13 mouse cellular contexts compared by ENCODE assay signal in genomic region chr1:63819536-63820254, GRCm38 (mm10). TPM values are rescaled to one million over a fixed set of nuclear protein-coding genes. Genes with fewer than 3 reads are reported as not detected.
DNase-seq lines count a peak whose midpoint lies in the region; ATAC-seq lines count a peak whose summit lies in the region.
"Had no signal": no experiment of that assay in that cellular context is flagged by ENCODE, and none has a peak within 500 bp of the region (broad histone marks: within the 10 kb centered on the region; RNA-seq: fewer than 3 reads in every experiment).

No protein-coding gene starts in this region.

- H3K4me2 ChIP-seq in heart, embryonic 11.5 days, result no peak overlapping the region
- H3K4me2 ChIP-seq in midbrain, embryonic 13.5 days (replicated peaks), result no peak overlapping the region; the same call in 1 of the 2 replicates
- H3K4me2 ChIP-seq: stomach, embryonic 15.5 days had no signal

- peaks cover 6% of the 10 kb centered on the region; the same call in 1 of the 2 replicates for H3K4me1 ChIP-seq in heart, embryonic 11.5 days (ENCODE audit: control insufficient read depth, insufficient read depth, low read length)
- H3K4me1 ChIP-seq in forebrain, embryonic 10.5 days, result peaks cover 28% of the 10 kb centered on the region
- H3K4me1 ChIP-seq in hindbrain, embryonic 10.5 days (replicated peaks), result peaks cover 24% of the 10 kb centered on the region
- peaks cover 22% of the 10 kb centered on the region for H3K4me1 ChIP-seq in midbrain, embryonic 13.5 days (replicated peaks)
- H3K4me1 ChIP-seq: stomach, embryonic 15.5 days had no signal

- peak overlapping the region; percentile 54; the same call in 1 of the 2 replicates for H3K27ac ChIP-seq in heart, embryonic 11.5 days (ENCODE audit: low read depth, low read length)
- H3K27ac ChIP-seq in forebrain, embryonic 10.5 days, result peak overlapping the region; percentile 81
- H3K27ac ChIP-seq in hindbrain, embryonic 10.5 days, result peak overlapping the region; percentile 59; the same call in 1 of the 2 replicates
- H3K27ac ChIP-seq in midbrain, embryonic 13.5 days, result peak overlapping the region; percentile 69
- H3K27ac ChIP-seq: stomach, embryonic 15.5 days had no signal

- no peaks in the 10 kb centered on the region for H3K27me3 ChIP-seq in heart, embryonic 11.5 days (ENCODE audit: control insufficient read depth, insufficient read depth, low read length)
- peaks cover 41% of the 10 kb centered on the region; the same call in 1 of the 2 replicates for H3K27me3 ChIP-seq in forebrain, embryonic 10.5 days (ENCODE audit: poor library complexity, severe bottlenecking)
- H3K27me3 ChIP-seq in hindbrain, embryonic 10.5 days (ENCODE audit: insufficient read depth, poor library complexity, severe bottlenecking), result no peaks in the 10 kb centered on the region
- H3K27me3 ChIP-seq in midbrain, embryonic 13.5 days, result no peaks in the 10 kb centered on the region
- H3K27me3 ChIP-seq: stomach, embryonic 15.5 days had no signal

- no peak for ATAC-seq in heart, embryonic 11.5 days (replicated peaks; ENCODE audit: insufficient number of reproducible peaks, low FRiP score, low TSS enrichment)
- ATAC-seq in midbrain, embryonic 13.5 days, result peak; percentile 65; the same call in 1 of the 2 replicates
- ATAC-seq: activated CD4-positive, CD25-positive, alpha-beta regulatory T cell, adult 4 months had no signal

- H3K9me3 ChIP-seq in heart, embryonic 11.5 days (replicated peaks; ENCODE audit: control insufficient read depth, low read length), result no peaks in the 10 kb centered on the region
- no peaks in the 10 kb centered on the region for H3K9me3 ChIP-seq in forebrain, embryonic 10.5 days
- no peaks in the 10 kb centered on the region for H3K9me3 ChIP-seq in hindbrain, embryonic 10.5 days
- H3K9me3 ChIP-seq in midbrain, embryonic 13.5 days, result no peaks in the 10 kb centered on the region
- H3K9me3 ChIP-seq: stomach, embryonic 15.5 days had no signal

- no peak for DNase-seq in heart, adult 8-10 months (ENCODE audit: low spot score)
- peak; percentile 42 for DNase-seq in forebrain, embryonic 10.5 days (ENCODE audit: extremely low spot score, low spot score)
- DNase-seq in hindbrain, embryonic 10.5 days (ENCODE audit: low spot score), result no peak
- DNase-seq in urinary bladder, postnatal 25 days (ENCODE audit: low spot score), result no peak
- DNase-seq in cerebellum, adult 8-10 months, result no peak
- no peak for DNase-seq in cerebellum, adult 11 months
- DNase-seq: kidney, postnatal 36 days; lung, adult 2 months had no signal

- H3K36me3 ChIP-seq in heart, embryonic 11.5 days (ENCODE audit: control insufficient read depth, insufficient read depth, low read length), result no peaks in the 10 kb centered on the region
- H3K36me3 ChIP-seq in forebrain, embryonic 10.5 days (replicated peaks), result no peaks in the 10 kb centered on the region
- H3K36me3 ChIP-seq in hindbrain, embryonic 10.5 days, result no peaks in the 10 kb centered on the region
- no peaks in the 10 kb centered on the region for H3K36me3 ChIP-seq in midbrain, embryonic 13.5 days
- H3K36me3 ChIP-seq: stomach, embryonic 15.5 days had no signal

- H3K4me3 ChIP-seq in heart, embryonic 11.5 days (ENCODE audit: low read depth, low read length), result no peak overlapping the region
- no peak overlapping the region for H3K4me3 ChIP-seq in forebrain, embryonic 10.5 days
- H3K4me3 ChIP-seq in hindbrain, embryonic 10.5 days, result no peak overlapping the region
- H3K4me3 ChIP-seq in midbrain, embryonic 13.5 days (replicated peaks), result no peak overlapping the region
- H3K4me3 ChIP-seq: stomach, embryonic 15.5 days had no signal

- 56% methylated on average over 11 of the region's 11 CpGs for WGBS in heart, embryonic 11.5 days (ENCODE audit: insufficient replicate concordance)
- 29% methylated on average over 11 of the region's 11 CpGs for WGBS in forebrain, embryonic 10.5 days
- WGBS in hindbrain, embryonic 10.5 days, result 47% methylated on average over 11 of the region's 11 CpGs
- WGBS in midbrain, embryonic 13.5 days, result 22% methylated on average over 11 of the region's 11 CpGs

- no peak overlapping the region for H3K9ac ChIP-seq in heart, embryonic 11.5 days (ENCODE audit: low read depth, low read length)
- H3K9ac ChIP-seq in midbrain, embryonic 13.5 days (replicated peaks), result no peak overlapping the region; the same call in 1 of the 2 replicates
- H3K9ac ChIP-seq: stomach, embryonic 15.5 days had no signal

RNA-seq across cellular contexts. Expression of gene 4933402D24Rik, which starts 50.6 kb away (rescaled TPM):
- polyA plus RNA-seq in heart, embryonic 11.5 days (2014; fragmentation: Nextera tagmentation; extraction: Ambion mirVana), result 0.37 TPM in 1 of 2 replicates, not detected in the other
- not detected for total RNA-seq in heart, adult 8-10 months (2022)
- 0.15 and 0.39 TPM in 2 replicates for polyA plus RNA-seq in forebrain, embryonic 10.5 days (2016; fragmentation: Nextera tagmentation; extraction: Ambion mirVana)
- 0.14 and 0.41 TPM in 2 replicates for polyA plus RNA-seq in hindbrain, embryonic 10.5 days (2016; fragmentation: Nextera tagmentation; extraction: Ambion mirVana)
- 0.22 and 0.32 TPM in 2 replicates for polyA plus RNA-seq in midbrain, embryonic 13.5 days (2015; fragmentation: Nextera tagmentation; extraction: Ambion mirVana)
- polyA plus RNA-seq: gonadal fat pad, adult 2 months; lung, adult 2 months had no signal
